Mouse (Mus musculus) heart, postnatal 25 days (tissue): ENCODE data around the gene Hoxd3. TPM values are rescaled to one million over a fixed set of nuclear protein-coding genes. Genes with fewer than 3 reads are reported as not detected.

ENCODE experiments used
- DNase-seq: peaks from one replicate; pipeline ENCODE4 v3.0.0; 2022; ENCODE audit warnings: low spot score
- intact Hi-C: fragments of 180-260 bp; cut with DNase I; formaldehyde crosslinking; loops from one replicate; pipeline ENCODE4 v1.15.1; 2025
- total RNA-seq, 2 experiments: library from RNA; stranded (reverse); gene quantifications; 2 replicates each; pipeline ENCODE4 v1.2.3; 2021

The Hoxd3 gene
- total RNA-seq, 2 experiments from 2014 or later = not detected

- intact Hi-C loops = no loop called here
- DNase-seq = no peak
These were observed 35.2 kb upstream of the Hoxd3 start for GRCm38 (mm10) chr2:74676376-74677052.

GRCm38 (mm10) chr2:74677106-74677505 is 34.6 kb upstream of the Hoxd3 start:
- no peak for DNase-seq
- intact Hi-C loops = no loop called here

- DNase-seq = no peak
- intact Hi-C loops = no loop called here
These were observed 32.7 kb upstream of the Hoxd3 start, which contains the start of gene Hoxd11 for GRCm38 (mm10) chr2:74678891-74679595. Hoxd11 (plus strand) TSS chr2:74679557.

- intact Hi-C loops = no loop called here
- DNase-seq = no peak
These were observed 32.1 kb upstream of the Hoxd3 start for GRCm38 (mm10) chr2:74679596-74679971.

GRCm38 (mm10) chr2:74679980-74680379 is 31.7 kb upstream of the Hoxd3 start:
- DNase-seq = no peak
- intact Hi-C loops = no loop called here

- no peak for DNase-seq
- intact Hi-C loops = no loop called here
These were observed 30.9 kb upstream of the Hoxd3 start for GRCm38 (mm10) chr2:74680561-74681398.

GRCm38 (mm10) chr2:74681594-74682531 is 29.9 kb upstream of the Hoxd3 start:
- intact Hi-C loops = no loop called here
- DNase-seq = no peak

- no peak for DNase-seq
- intact Hi-C loops = no loop called here
These were observed 28.9 kb upstream of the Hoxd3 start for GRCm38 (mm10) chr2:74682796-74683195.

GRCm38 (mm10) chr2:74683471-74683951 is 28.2 kb upstream of the Hoxd3 start:
- DNase-seq = no peak
- intact Hi-C loops = no loop called here

GRCm38 (mm10) chr2:74684106-74684505 is 27.6 kb upstream of the Hoxd3 start:
- DNase-seq = no peak
- intact Hi-C loops = no loop called here

GRCm38 (mm10) chr2:74685059-74685603 is 26.6 kb upstream of the Hoxd3 start:
- intact Hi-C loops = no loop called here
- DNase-seq = no peak

GRCm38 (mm10) chr2:74686301-74686987 is 25.3 kb upstream of the Hoxd3 start:
- DNase-seq = no peak
- intact Hi-C loops = no loop called here

GRCm38 (mm10) chr2:74686988-74687697 is 24.6 kb upstream of the Hoxd3 start:
- intact Hi-C loops = no loop called here
- DNase-seq = no peak

GRCm38 (mm10) chr2:74687698-74688555 is 23.8 kb upstream of the Hoxd3 start:
- no peak for DNase-seq
- intact Hi-C loops = no loop called here

GRCm38 (mm10) chr2:74688795-74689573 is 22.7 kb upstream of the Hoxd3 start:
- intact Hi-C loops = no loop called here
- no peak for DNase-seq

- intact Hi-C loops = loop anchor here (5.0 kb wide), 1 partner anchor 37 kb away; no protein-coding TSS in a partner anchor
- no peak for DNase-seq
These were observed 22.0 kb upstream of the Hoxd3 start for GRCm38 (mm10) chr2:74689574-74690337.
